Mouse (Mus musculus): ENCODE data around the gene Bfsp2.

The Bfsp2 gene

DNA sequence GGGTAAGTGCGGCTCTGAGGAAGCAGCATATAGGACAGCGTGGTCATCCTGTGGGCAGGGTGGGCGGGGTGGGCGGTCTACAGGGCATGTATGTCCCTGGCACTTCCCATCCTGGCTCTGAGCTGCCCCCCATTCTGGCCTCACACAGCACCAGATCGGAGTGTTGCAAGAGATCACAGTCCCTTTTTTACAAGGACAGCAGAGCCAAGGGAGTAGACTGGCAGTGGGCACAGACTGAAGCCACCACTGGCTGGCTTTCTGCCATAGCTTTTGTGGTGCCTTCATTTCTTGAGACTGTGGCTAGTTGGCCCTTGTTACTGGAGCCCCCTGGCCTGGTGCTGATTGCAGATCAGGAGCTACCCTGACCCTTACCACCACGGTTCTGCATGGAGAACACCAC is 6.0 kb upstream of the Bfsp2 start:
- CTCF ChIA-PET, result no interaction called here

- CTCF ChIA-PET, result no interaction called here
Measured at GRCm38 (mm10) chr9:103485606-103486005, 5.4 kb upstream of the Bfsp2 start.

DNA sequence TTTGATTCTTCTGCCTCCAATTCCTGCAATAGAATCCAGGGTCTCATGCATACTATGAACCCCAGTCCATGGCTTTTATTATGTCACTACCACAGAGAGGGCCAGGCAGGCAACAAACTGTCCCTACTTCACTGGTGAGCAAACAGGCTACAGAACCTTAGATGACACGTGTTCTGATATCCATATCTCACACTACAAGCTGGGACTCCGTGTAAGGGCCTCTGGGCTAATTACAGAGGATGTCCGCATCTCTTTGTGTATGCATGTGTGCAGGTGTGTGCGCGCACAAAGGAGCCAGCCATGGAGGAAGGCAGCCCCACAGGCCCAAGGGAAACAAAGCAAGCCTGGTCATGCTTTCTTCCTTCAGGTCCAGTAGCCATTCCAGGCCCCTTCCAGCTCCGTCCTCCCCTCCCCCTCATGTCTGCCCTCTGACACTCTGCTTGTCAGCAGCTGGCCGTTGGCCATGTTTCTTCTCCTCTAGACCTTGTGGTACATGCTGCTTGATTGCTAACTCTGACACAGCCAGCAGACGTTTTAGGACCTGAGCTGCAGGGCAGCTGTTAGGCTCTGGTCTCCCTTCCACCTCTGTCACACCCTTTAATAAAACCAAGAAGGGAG is 492 bp upstream of the Bfsp2 start:
- CTCF ChIA-PET, result no interaction called here

DNA sequence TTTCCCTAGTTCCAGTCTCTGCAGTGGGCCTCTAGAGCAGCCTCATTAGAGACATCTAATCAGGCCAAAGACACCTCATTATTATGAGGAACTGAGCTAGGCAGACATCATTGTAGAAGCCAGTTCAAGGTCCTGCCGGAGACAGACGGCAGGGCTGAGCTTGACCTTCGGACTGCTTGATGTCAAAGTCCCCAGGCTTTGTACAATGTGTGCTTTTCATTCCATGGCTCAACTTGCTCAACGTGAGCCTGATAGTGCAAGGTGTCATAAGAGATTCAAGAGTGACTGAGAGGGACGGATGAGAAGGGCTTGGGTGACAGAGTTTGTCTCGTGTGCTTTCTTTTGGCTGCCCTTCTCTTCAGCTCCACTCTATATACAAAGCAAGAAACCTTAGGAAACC is 4.8 kb downstream of the Bfsp2 start:
- CTCF ChIA-PET, result no interaction called here

GRCm38 (mm10) chr9:103473915-103474688 is 6.1 kb downstream of the Bfsp2 start:
- CTCF ChIA-PET, result interaction anchor here (0.6 kb wide), 2 partner anchors 16 to 589 kb away, joined by 3 to 7 read pairs; partner anchors contain the start of genes Acad11 and Uba5

DNA sequence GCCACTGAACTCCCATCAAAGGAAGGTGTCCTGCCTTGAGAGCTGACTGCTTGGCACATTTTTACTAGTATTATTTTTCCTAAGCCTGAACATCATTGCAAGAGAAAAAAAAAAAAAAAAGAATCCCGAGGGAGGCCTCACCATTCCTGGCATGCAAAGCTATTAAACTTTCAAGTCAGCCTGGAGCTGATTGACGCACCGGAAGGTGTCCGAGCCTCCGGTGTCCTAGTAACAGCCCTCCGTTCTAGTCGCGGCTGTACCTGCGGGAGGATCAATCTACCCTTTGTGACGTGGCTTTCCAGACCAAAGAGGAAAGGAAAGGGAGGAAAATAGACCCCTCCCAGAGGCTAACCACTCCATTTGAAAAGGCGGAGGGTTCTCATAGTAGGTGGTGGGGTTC is 8.4 kb downstream of the Bfsp2 start:
- CTCF ChIA-PET, result interaction anchor here (0.5 to 0.7 kb wide), 4 partner anchors 47 to 973 kb away, joined by 3 to 4 read pairs (median 4); no protein-coding TSS in a partner anchor

- CTCF ChIA-PET, result interaction anchor here (0.7 kb wide), 2 partner anchors 98 to 107 kb away, joined by 3 read pairs; no protein-coding TSS in a partner anchor
Measured at GRCm38 (mm10) chr9:103469516-103469915, 10.7 kb downstream of the Bfsp2 start.

- CTCF ChIA-PET, result interaction anchor here (0.7 kb wide), 1 partner anchor 99 kb away, joined by 3 read pairs; no protein-coding TSS in a partner anchor
Measured at GRCm38 (mm10) chr9:103468911-103469310, 11.3 kb downstream of the Bfsp2 start.

DNA sequence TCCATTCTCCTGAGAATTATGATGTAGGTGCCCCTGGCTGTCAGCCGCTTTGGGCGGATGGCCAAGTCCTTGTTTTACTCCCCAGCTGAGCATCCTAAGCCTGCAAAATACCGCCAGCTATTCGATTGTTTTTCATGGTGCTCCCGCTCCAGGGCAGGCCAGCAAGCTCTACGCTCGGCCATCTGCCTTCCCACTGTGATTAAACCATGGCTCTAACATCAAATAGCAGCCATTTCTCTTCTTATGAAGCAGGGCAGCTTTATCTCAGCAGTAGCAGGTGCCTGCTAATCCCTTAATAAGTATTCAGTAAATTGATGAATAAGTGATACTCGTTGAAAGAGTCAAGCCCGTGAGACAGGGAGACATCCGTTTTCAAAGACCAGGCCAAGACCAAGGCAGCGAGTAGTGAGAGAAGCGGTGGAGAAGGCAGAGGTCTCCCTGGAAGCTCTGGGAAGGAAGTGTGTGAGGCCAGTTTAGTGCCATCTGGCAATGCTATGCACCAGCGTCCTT is 14.5 kb downstream of the Bfsp2 start:
- CTCF ChIA-PET, result no interaction called here

- CTCF ChIA-PET, result no interaction called here
Measured at GRCm38 (mm10) chr9:103465293-103465692, 14.9 kb downstream of the Bfsp2 start.

DNA sequence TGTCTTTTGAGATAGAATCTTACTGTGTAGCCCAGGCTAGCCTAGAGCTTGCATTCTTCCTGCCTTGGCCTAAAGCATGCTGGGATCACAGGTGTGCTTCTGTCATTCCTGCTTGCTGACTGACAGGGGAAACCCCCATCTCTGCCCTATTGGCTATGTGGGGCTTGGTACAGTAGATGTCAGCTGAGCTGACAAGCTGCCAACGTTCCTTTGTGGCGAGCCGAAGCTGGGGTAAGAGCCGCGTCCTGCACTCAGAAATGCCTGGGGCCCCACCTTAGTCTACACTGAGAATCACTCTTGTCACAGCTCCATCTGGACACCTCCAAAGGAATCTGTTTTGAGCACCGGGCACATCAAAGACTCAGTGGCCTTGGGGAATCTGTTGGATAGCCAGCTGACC is 16.4 kb downstream of the Bfsp2 start:
- CTCF ChIA-PET, result no interaction called here

- CTCF ChIA-PET, result no interaction called here
Measured at GRCm38 (mm10) chr9:103459839-103460238, 20.4 kb downstream of the Bfsp2 start.

DNA sequence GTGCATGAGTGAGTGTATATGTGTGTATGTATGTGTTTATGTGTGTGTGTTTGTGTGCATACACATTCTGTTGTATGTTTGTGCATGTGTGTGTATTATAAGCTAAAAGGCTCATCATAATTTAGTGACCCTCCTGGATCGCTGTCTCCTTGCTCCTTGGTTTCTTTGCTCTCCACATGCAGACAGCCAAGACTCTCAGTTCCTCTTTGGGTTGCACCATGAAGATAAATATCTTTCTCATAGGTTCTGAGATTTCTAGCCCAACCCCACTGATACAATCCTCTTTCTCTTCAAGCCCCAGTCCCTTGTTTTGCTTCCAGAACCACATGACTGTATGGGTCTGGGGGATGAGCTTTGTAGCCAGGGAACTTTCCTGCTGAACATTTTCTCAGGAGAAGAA is 20.9 kb downstream of the Bfsp2 start:
- CTCF ChIA-PET, result no interaction called here

DNA sequence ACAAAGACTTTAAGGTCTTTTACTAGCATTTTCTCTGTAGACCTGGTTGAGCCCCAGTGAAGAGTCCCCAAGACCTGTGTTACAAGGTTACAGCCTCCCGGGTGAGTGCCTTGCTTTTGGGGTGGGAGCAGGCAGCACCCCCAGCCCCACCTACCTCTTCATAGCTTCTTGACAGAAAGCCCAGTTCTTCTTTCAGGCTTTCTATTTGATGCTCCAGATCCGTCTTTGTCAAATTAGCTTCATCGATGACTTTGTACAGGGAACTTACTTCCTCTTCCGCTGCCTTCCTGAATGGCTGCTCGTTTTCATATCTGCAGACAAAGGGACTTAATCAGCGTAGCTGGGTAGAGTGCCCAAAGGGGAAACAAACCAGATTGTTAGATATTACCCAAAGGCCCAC is 30.6 kb downstream of the Bfsp2 start:
- CTCF ChIA-PET, result no interaction called here

DNA sequence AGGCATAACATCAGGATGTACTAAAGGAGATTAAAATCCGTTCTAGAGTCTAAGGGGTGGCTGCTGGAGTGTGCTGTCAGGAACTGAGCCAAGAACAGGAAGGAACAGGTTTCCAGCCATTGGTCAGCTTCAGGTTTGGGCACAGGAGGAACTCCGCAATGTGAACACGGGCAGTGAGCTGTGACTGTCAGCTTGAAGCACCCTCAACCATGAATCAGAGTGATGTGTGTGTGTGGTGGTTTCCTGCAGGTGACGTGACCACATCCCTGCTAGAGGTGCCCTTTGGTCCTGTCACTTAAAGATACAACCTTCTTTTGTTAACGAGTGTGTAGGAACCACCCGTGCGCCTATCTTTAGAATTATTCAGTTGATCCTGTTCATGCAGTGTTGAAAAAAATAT is 31.1 kb downstream of the Bfsp2 start:
- CTCF ChIA-PET, result no interaction called here

DNA sequence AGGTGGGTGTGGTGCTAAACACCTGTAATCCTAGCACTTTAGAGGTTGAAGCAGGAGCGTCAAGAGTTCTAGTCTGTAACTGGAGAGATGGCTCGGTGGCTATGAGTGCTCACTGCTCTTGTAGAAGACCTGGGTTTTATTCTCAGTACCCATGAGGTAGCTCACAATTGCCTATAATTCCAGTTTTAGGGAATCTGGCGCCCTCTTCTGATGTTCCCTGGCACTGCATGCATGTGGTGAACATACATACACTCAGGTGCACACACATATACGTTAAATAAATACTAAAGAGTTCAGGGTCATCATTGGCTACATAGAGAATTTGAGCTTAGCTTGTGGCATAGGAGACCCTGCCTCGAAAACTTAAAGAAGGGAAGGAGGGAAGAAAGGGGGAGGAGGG is 35.6 kb downstream of the Bfsp2 start:
- CTCF ChIA-PET, result interaction anchor here (0.5 kb wide), 2 partner anchors 86 to 416 kb away, joined by 3 to 4 read pairs; no protein-coding TSS in a partner anchor

DNA sequence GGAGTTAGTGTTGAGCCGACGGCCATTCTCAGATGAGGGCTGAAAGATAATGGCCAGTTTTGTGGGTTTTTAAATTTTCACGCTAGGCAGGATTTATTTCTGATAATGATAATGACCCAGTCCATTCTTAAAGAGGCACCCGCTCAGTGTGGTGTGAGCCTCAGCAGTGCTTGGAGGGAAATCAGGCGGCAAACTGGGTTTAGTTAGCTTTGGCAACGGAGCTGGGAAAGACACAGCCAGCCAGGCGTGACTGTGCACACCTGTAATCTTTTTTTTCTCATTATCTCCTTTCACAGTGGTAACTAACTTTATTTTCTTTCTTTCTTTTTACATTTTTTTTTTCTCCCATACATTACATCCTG is 36.4 kb downstream of the Bfsp2 start:
- CTCF ChIA-PET, result interaction anchor here (0.6 kb wide), 1 partner anchor 46 kb away, joined by 3 read pairs; no protein-coding TSS in a partner anchor

DNA sequence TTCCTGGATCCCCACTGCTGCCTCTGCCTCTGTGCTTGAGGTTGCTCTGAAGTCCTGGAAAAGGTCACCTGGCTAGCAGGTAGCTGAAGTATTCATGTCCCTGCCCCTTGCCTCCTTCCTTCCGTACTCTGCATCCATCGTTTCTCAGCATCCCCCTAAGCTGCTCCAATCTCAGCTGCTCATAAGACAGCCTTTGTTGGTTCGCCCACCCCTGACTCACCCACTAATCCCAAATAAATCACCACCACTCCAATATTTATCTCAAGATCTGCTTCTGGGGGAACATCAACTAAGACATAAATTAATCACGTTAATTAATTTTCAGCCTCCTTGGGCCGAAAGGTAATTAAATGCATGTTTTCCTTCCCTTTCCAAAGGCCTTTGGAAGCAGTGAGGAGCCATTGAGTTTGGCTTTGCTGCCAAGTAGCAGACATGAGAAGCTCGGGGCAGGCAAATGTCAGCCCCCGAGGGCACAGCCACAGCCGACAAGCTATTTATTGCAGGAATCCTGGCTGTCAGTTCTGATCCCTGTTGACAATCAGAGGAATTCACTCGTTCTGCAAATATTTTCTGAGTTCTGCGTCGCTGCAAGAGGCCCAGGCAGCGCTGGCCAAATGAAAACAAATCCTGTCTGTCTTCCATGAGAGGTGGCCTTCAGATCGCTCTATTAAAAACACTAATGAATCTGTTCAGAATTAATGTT is 36.9 kb downstream of the Bfsp2 start:
- CTCF ChIA-PET, result no interaction called here

DNA sequence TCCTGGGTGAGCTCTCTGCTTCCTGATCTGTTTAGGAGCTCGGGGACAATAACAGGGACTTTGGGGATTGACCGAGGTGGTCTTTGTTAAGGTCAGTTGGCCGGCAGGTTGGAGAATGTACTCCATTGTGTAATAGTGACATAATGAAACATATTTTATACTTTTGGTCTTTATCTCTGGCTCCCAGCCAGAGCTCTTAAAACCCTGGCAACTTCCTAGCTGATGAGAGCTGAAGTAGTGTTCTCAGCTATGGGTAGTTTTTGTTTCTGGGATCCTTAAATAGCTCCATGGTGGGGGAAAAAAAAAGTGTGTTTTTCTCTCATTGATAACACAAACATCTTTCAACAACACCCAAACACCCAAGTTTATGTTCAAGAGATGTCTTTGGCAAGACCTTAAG is 39.6 kb downstream of the Bfsp2 start:
- CTCF ChIA-PET, result no interaction called here

- CTCF ChIA-PET, result interaction anchor here (1.1 kb wide), 1 partner anchor 94 kb away, joined by 3 read pairs; no protein-coding TSS in a partner anchor
Measured at GRCm38 (mm10) chr9:103437104-103437503, 43.1 kb downstream of the Bfsp2 start.

DNA sequence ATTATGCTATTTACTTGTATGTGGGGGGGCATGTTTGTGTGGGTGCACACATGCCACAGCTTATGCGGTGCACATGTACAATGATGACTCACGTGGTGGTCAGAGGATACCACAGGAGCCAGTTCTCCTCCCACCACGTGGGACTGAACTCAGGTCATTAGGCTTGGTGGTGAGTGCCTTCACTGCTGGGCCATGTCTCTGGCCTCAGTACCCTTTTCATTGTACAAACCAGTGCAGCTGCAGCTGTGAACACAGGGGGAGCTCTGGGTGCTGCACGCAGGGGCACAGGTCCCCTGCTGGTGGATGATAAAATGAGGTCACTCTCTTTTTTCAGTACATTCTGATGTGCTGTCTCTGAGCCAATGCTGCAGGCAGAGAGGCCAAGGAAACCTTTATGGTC is 46.1 kb downstream of the Bfsp2 start:
- CTCF ChIA-PET, result no interaction called here

- CTCF ChIA-PET, result interaction anchor here (0.6 kb wide), 1 partner anchor 289 kb away, joined by 3 read pairs; no protein-coding TSS in a partner anchor
Measured at GRCm38 (mm10) chr9:103432122-103432778, 48.0 kb downstream of the Bfsp2 start.
